Mouse (Mus musculus): ENCODE measurements around the gene Olfr180.

The Olfr180 gene

GRCm38 (mm10) chr16:58929292-58929691 lies at the start of gene Olfr180:
TSS of gene Olfr180 (minus strand) at chr16:58929392.
- no peak for DNase-seq (ENCODE audit: low read depth)

- no peak for DNase-seq (ENCODE audit: low read depth)
Measured at GRCm38 (mm10) chr16:58928655-58929054, 537 bp downstream of the Olfr180 start, which contains the start of gene Olfr181. TSS of gene Olfr181 (minus strand) at chr16:58928755.

- no peak for DNase-seq (ENCODE audit: low read depth)
Measured at GRCm38 (mm10) chr16:58891963-58892362, 37.2 kb downstream of the Olfr180 start, which contains the start of gene Olfr178. TSS of gene Olfr178 (minus strand) at chr16:58892063.

- no peak for DNase-seq (ENCODE audit: low read depth)
Measured at GRCm38 (mm10) chr16:58884416-58884815, 44.8 kb downstream of the Olfr180 start.

- no peak for DNase-seq (ENCODE audit: low read depth)
Measured at GRCm38 (mm10) chr16:58874668-58875067, 54.5 kb downstream of the Olfr180 start, which contains the start of gene Olfr177. TSS of gene Olfr177 (minus strand) at chr16:58874768.
